14 mouse cellular contexts compared by ENCODE assay signal in genomic region chr3:22006113-22006512, GRCm38 (mm10).
DNase-seq lines count a peak whose midpoint lies in the region; ATAC-seq lines count a peak whose summit lies in the region.
"Had no signal": no experiment of that assay in that cellular context is flagged by ENCODE, and none has a peak within 500 bp of the region (broad histone marks: within the 10 kb centered on the region; RNA-seq: fewer than 3 reads in every experiment).

No protein-coding gene starts in this region.

- no peaks in the 10 kb centered on the region for H3K36me3 ChIP-seq in forebrain, embryonic 14.5 days (ENCODE audit: control insufficient read depth, insufficient read depth, low read length)
- no peaks in the 10 kb centered on the region for H3K36me3 ChIP-seq in forebrain, embryonic 16.5 days (ENCODE audit: control insufficient read depth, insufficient read depth)
- no peaks in the 10 kb centered on the region for H3K36me3 ChIP-seq in midbrain, embryonic 11.5 days (ENCODE audit: control insufficient read depth, insufficient read depth, low read length)
- no peaks in the 10 kb centered on the region for H3K36me3 ChIP-seq in midbrain, embryonic 16.5 days (ENCODE audit: control insufficient read depth, insufficient read depth, low read length)
- no peaks in the 10 kb centered on the region for H3K36me3 ChIP-seq in kidney, embryonic 14.5 days (ENCODE audit: control insufficient read depth, insufficient read depth, low read length)
- H3K36me3 ChIP-seq: embryonic facial prominence, embryonic 10.5 days; midbrain, embryonic 13.5 days had no signal

- no peak overlapping the region for H3K4me3 ChIP-seq in forebrain, embryonic 14.5 days (ENCODE audit: low read depth, low read length)
- H3K4me3 ChIP-seq in forebrain, embryonic 16.5 days (replicated peaks; ENCODE audit: low read length) = no peak overlapping the region
- H3K4me3 ChIP-seq in midbrain, embryonic 11.5 days (ENCODE audit: low read depth, low read length) = no peak overlapping the region
- no peak overlapping the region for H3K4me3 ChIP-seq in midbrain, embryonic 16.5 days (ENCODE audit: low read depth, low read length)
- no peak overlapping the region for H3K4me3 ChIP-seq in kidney, embryonic 14.5 days (ENCODE audit: low read length)
- H3K4me3 ChIP-seq: embryonic facial prominence, embryonic 10.5 days; left cerebral cortex, adult 2 months; midbrain, embryonic 13.5 days had no signal

- no peak for ATAC-seq in forebrain, embryonic 14.5 days
- no peak for ATAC-seq in forebrain, embryonic 16.5 days
- no peak for ATAC-seq in midbrain, embryonic 11.5 days (ENCODE audit: low FRiP score)
- no peak for ATAC-seq in midbrain, embryonic 16.5 days
- ATAC-seq in kidney, embryonic 14.5 days (ENCODE audit: low FRiP score, low TSS enrichment) = no peak
- ATAC-seq: midbrain, embryonic 13.5 days had no signal

- no peaks in the 10 kb centered on the region for H3K4me1 ChIP-seq in forebrain, embryonic 14.5 days (ENCODE audit: control insufficient read depth, insufficient read depth, low read length)
- H3K4me1 ChIP-seq in forebrain, embryonic 16.5 days (replicated peaks; ENCODE audit: control insufficient read depth, insufficient read depth, low read length) = no peaks in the 10 kb centered on the region
- H3K4me1 ChIP-seq in midbrain, embryonic 11.5 days (ENCODE audit: control insufficient read depth, insufficient read depth, low read length) = no peaks in the 10 kb centered on the region
- no peaks in the 10 kb centered on the region for H3K4me1 ChIP-seq in midbrain, embryonic 16.5 days (ENCODE audit: control insufficient read depth, insufficient read depth, low read length)
- no peaks in the 10 kb centered on the region for H3K4me1 ChIP-seq in kidney, embryonic 14.5 days (ENCODE audit: control insufficient read depth, insufficient read depth, low read length)
- H3K4me1 ChIP-seq: embryonic facial prominence, embryonic 10.5 days; midbrain, embryonic 13.5 days had no signal

- H3K27me3 ChIP-seq in forebrain, embryonic 14.5 days (replicated peaks; ENCODE audit: control insufficient read depth, insufficient read depth, low read length) = no peaks in the 10 kb centered on the region
- no peaks in the 10 kb centered on the region for H3K27me3 ChIP-seq in forebrain, embryonic 16.5 days (replicated peaks; ENCODE audit: control insufficient read depth, insufficient read depth, low read length)
- no peaks in the 10 kb centered on the region for H3K27me3 ChIP-seq in midbrain, embryonic 11.5 days (ENCODE audit: control insufficient read depth, insufficient read depth, low read length)
- no peaks in the 10 kb centered on the region for H3K27me3 ChIP-seq in midbrain, embryonic 16.5 days (ENCODE audit: control insufficient read depth, insufficient read depth, low read depth, low read length)
- H3K27me3 ChIP-seq in kidney, embryonic 14.5 days (ENCODE audit: control insufficient read depth, insufficient read depth, low read length) = no peaks in the 10 kb centered on the region
- H3K27me3 ChIP-seq: midbrain, embryonic 13.5 days had no signal

- peak; percentile 19 for DNase-seq in forebrain, embryonic 14.5 days (ENCODE audit: low spot score)
- DNase-seq in midbrain, embryonic 11.5 days (ENCODE audit: low spot score, missing footprints) = peak; percentile 26
- DNase-seq in heart, postnatal 14 days = peak; percentile 20 to 62
- DNase-seq in lung, postnatal 36 days = peak; percentile 78
- DNase-seq in cerebellum, postnatal 36 days = no peak
- DNase-seq: cerebellum, adult 8-10 months; liver; right cerebral cortex, postnatal 14 days had no signal

- intact Hi-C loops in heart, postnatal 14 days (cut with DNase I) = loop anchor here (5.0 kb wide), 1 partner anchor 66 kb away; no protein-coding TSS in a partner anchor

- no peak overlapping the region for H3K4me2 ChIP-seq in forebrain, embryonic 14.5 days (ENCODE audit: low read length)
- no peak overlapping the region for H3K4me2 ChIP-seq in forebrain, embryonic 16.5 days (ENCODE audit: low read length)
- no peak overlapping the region for H3K4me2 ChIP-seq in midbrain, embryonic 11.5 days
- no peak overlapping the region for H3K4me2 ChIP-seq in midbrain, embryonic 16.5 days (ENCODE audit: low read length)
- H3K4me2 ChIP-seq in kidney, embryonic 14.5 days (replicated peaks; ENCODE audit: low read depth, low read length) = no peak overlapping the region
- H3K4me2 ChIP-seq: midbrain, embryonic 13.5 days had no signal

- H3K9me3 ChIP-seq in forebrain, embryonic 14.5 days (replicated peaks; ENCODE audit: control insufficient read depth, low read length) = no peaks in the 10 kb centered on the region
- H3K9me3 ChIP-seq in forebrain, embryonic 16.5 days (ENCODE audit: control insufficient read depth, low read length) = no peaks in the 10 kb centered on the region
- no peaks in the 10 kb centered on the region for H3K9me3 ChIP-seq in midbrain, embryonic 11.5 days (ENCODE audit: control insufficient read depth, low read length)
- H3K9me3 ChIP-seq in midbrain, embryonic 16.5 days (replicated peaks; ENCODE audit: control insufficient read depth, low read length, poor library complexity, severe bottlenecking) = no peaks in the 10 kb centered on the region
- H3K9me3 ChIP-seq in kidney, embryonic 14.5 days (ENCODE audit: control insufficient read depth, low read length) = no peaks in the 10 kb centered on the region
- H3K9me3 ChIP-seq: embryonic facial prominence, embryonic 10.5 days; midbrain, embryonic 13.5 days had no signal

- no peak overlapping the region for H3K9ac ChIP-seq in forebrain, embryonic 14.5 days (ENCODE audit: low read length)
- no peak overlapping the region for H3K9ac ChIP-seq in forebrain, embryonic 16.5 days (replicated peaks; ENCODE audit: low read depth, low read length)
- H3K9ac ChIP-seq in midbrain, embryonic 11.5 days (ENCODE audit: low read length) = no peak overlapping the region
- H3K9ac ChIP-seq in midbrain, embryonic 16.5 days (ENCODE audit: low read depth, low read length) = no peak overlapping the region
- H3K9ac ChIP-seq in kidney, embryonic 14.5 days (ENCODE audit: low read depth, low read length) = no peak overlapping the region
- H3K9ac ChIP-seq: midbrain, embryonic 13.5 days had no signal

- H3K27ac ChIP-seq in forebrain, embryonic 14.5 days (ENCODE audit: low read depth, low read length) = no peak overlapping the region
- H3K27ac ChIP-seq in forebrain, embryonic 16.5 days (ENCODE audit: low read length) = no peak overlapping the region
- H3K27ac ChIP-seq in midbrain, embryonic 11.5 days (ENCODE audit: low read depth, low read length) = no peak overlapping the region
- no peak overlapping the region for H3K27ac ChIP-seq in midbrain, embryonic 16.5 days (ENCODE audit: low read length)
- H3K27ac ChIP-seq in kidney, embryonic 14.5 days (ENCODE audit: low read depth, low read length) = no peak overlapping the region
- H3K27ac ChIP-seq: embryonic facial prominence, embryonic 10.5 days; left cerebral cortex, adult 2 months; midbrain, embryonic 13.5 days had no signal

- 78% methylated on average over 1 of the region's 1 CpGs for WGBS in forebrain, embryonic 14.5 days
- 55% methylated on average over 1 of the region's 1 CpGs for WGBS in forebrain, embryonic 16.5 days
- 52% methylated on average over 1 of the region's 1 CpGs for WGBS in midbrain, embryonic 11.5 days
- WGBS in midbrain, embryonic 16.5 days = 54% methylated on average over 1 of the region's 1 CpGs
- WGBS in kidney, embryonic 14.5 days = 96% methylated on average over 1 of the region's 1 CpGs

Comparison
In these comparisons a context has a peak if more than half of its experiments do, and no peak if none do; other contexts are left out.
1. DNase-seq: peak in forebrain, embryonic 14.5 days (single experiment), midbrain, embryonic 11.5 days (single experiment), heart, postnatal 14 days (2 of 2) and lung, postnatal 36 days (single experiment); none in cerebellum, postnatal 36 days (0 of 2).